Mouse (Mus musculus): ENCODE measurements around the gene Lipo3. TPM values are rescaled to one million over a fixed set of nuclear protein-coding genes. Genes with fewer than 3 reads are reported as not detected.
"Not testable (repeated sequence)": the region's sequence is repeated elsewhere in the genome, so short reads cannot be mapped to it uniquely, and the experiment has no call there.

Gene Lipo3
- polyA plus RNA-seq (2016; fragmentation: Nextera tagmentation; extraction: Ambion mirVana): 10.5 and 11.8 TPM in 2 replicates

- not testable (repeated sequence) for H3K36me3 ChIP-seq (replicated peaks); H3K4me3 ChIP-seq (replicated peaks); H3K9me3 ChIP-seq; H3K27me3 ChIP-seq; H3K27ac ChIP-seq; H3K4me1 ChIP-seq; H3K9ac ChIP-seq
- peak; percentile 95 for ATAC-seq (ENCODE audit: low FRiP score)
- 34% methylated on average over 13 of the region's 41 CpGs for WGBS
- H3K4me2 ChIP-seq: peak within 1 kb of the TSS; percentile 21
These were observed at the start of gene Lipo3 for GRCm38 (mm10) chr19:33761287-33762086. Gene Lipo3 (minus strand): TSS chr19:33761951.

- not testable (repeated sequence) for ATAC-seq (ENCODE audit: low FRiP score); H3K4me3 ChIP-seq (replicated peaks); H3K4me1 ChIP-seq; H3K36me3 ChIP-seq (replicated peaks); H3K27me3 ChIP-seq; H3K9me3 ChIP-seq; H3K27ac ChIP-seq; H3K9ac ChIP-seq; H3K4me2 ChIP-seq
These were observed 25.6 kb upstream of the Lipo3 start, which contains the start of gene Lipo1 for GRCm38 (mm10) chr19:33787359-33787758. Gene Lipo1 (minus strand): TSS chr19:33787459.

- 93% methylated on average over 12 of the region's 12 CpGs for WGBS
- Histone ChIP-seq H3K36me3 (replicated peaks) (no peaks in the 10 kb centered on the region), H3K27ac (no peak overlapping the region), H3K4me2 (no peak overlapping the region), H3K27me3 (no peaks in the 10 kb centered on the region), H3K9me3 (no peaks in the 10 kb centered on the region), H3K4me3 (replicated peaks) (no peak overlapping the region), H3K9ac (no peak overlapping the region), H3K4me1 (no peaks in the 10 kb centered on the region)
- no peak for ATAC-seq (ENCODE audit: low FRiP score)
These were observed 25.0 kb upstream of the Lipo3 start for GRCm38 (mm10) chr19:33786576-33787277.

- not testable (repeated sequence) for H3K27me3 ChIP-seq; H3K9me3 ChIP-seq; ATAC-seq (ENCODE audit: low FRiP score); H3K4me2 ChIP-seq; H3K36me3 ChIP-seq (replicated peaks); H3K27ac ChIP-seq; H3K4me3 ChIP-seq (replicated peaks); H3K4me1 ChIP-seq; H3K9ac ChIP-seq
- 85% methylated on average over 1 of the region's 1 CpGs for WGBS
These were observed 10.5 kb downstream of the Lipo3 start, which contains the start of gene Lipo2 for GRCm38 (mm10) chr19:33751259-33751658. Gene Lipo2 (minus strand): TSS chr19:33751359.

GRCm38 (mm10) chr19:33625152-33625551 is 136.6 kb downstream of the Lipo3 start, which contains the start of gene Gm8978:
Gene Gm8978 (minus strand): TSS chr19:33625252.
- not testable (repeated sequence) for H3K27ac ChIP-seq

GRCm38 (mm10) chr19:33589626-33590302 is 172.0 kb downstream of the Lipo3 start:
- not testable (repeated sequence) for H3K9me3 ChIP-seq; H3K4me1 ChIP-seq; H3K27ac ChIP-seq; H3K36me3 ChIP-seq (replicated peaks); H3K27me3 ChIP-seq
- H3K9ac ChIP-seq: peak overlapping the region; percentile 25; the same call in 1 of the 2 replicates
- peak overlapping the region; percentile 38 for H3K4me3 ChIP-seq (replicated peaks)
- WGBS: 4% methylated on average over 10 of the region's 38 CpGs
- H3K4me2 ChIP-seq: peak overlapping the region; percentile 46
- peak; percentile 99 for ATAC-seq (ENCODE audit: low FRiP score)

More at GRCm38 (mm10) chr19:33625152-33625551, 136.6 kb downstream of the Lipo3 start, which contains the start of gene Gm8978:
- not testable (repeated sequence) for H3K27me3 ChIP-seq; H3K9ac ChIP-seq; ATAC-seq (ENCODE audit: low FRiP score); H3K9me3 ChIP-seq; H3K4me1 ChIP-seq; H3K4me2 ChIP-seq; H3K36me3 ChIP-seq (replicated peaks); H3K4me3 ChIP-seq (replicated peaks)

GRCm38 (mm10) chr19:33568551-33568950 is 193.2 kb downstream of the Lipo3 start:
- WGBS: 84% methylated on average over 5 of the region's 5 CpGs
- ATAC-seq (ENCODE audit: low FRiP score): not testable (repeated sequence)

GRCm38 (mm10) chr19:33517680-33518079 is 244.1 kb downstream of the Lipo3 start, which contains the start of gene Lipo4:
Gene Lipo4 (minus strand): TSS chr19:33517780.
- Histone ChIP-seq H3K4me3 (replicated peaks) (no peak within 1 kb of the TSS), H3K36me3 (replicated peaks) (no peaks in the 10 kb centered on the region), H3K4me1 (no peaks in the 10 kb centered on the region), H3K27ac (no peak within 1 kb of the TSS), H3K9ac (no peak within 1 kb of the TSS), H3K9me3 (no peaks in the 10 kb centered on the region), H3K4me2 (no peak within 1 kb of the TSS), H3K27me3 (no peaks in the 10 kb centered on the region)
- no peak for ATAC-seq (ENCODE audit: low FRiP score)

More at GRCm38 (mm10) chr19:33568551-33568950, 193.2 kb downstream of the Lipo3 start:
- H3K9me3 ChIP-seq; H3K4me1 ChIP-seq; H3K9ac ChIP-seq; H3K27me3 ChIP-seq; H3K36me3 ChIP-seq (replicated peaks); H3K4me2 ChIP-seq; H3K27ac ChIP-seq; H3K4me3 ChIP-seq (replicated peaks): not testable (repeated sequence)

Small RNA genes lying within 50 kb of the gene (microRNA-seq; reads per million reads assigned to microRNA genes)
- not detected for gene Gm27440

Other genes starting within 250 kb of the Lipo3 start
- gene Lipo4, start 244.2 kb downstream of the Lipo3 start, polyA plus RNA-seq (2016; fragmentation: Nextera tagmentation; extraction: Ambion mirVana): not detected in 2 replicates
- gene Gm8978, start 136.7 kb downstream of the Lipo3 start, polyA plus RNA-seq (2016; fragmentation: Nextera tagmentation; extraction: Ambion mirVana): not detected in 2 replicates
- 0.19 and 0.69 TPM in 2 replicates for gene Lipo2, start 10.6 kb downstream of the Lipo3 start, polyA plus RNA-seq (2016; fragmentation: Nextera tagmentation; extraction: Ambion mirVana)
- gene Lipo1, start 25.5 kb upstream of the Lipo3 start, polyA plus RNA-seq (2016; fragmentation: Nextera tagmentation; extraction: Ambion mirVana): not detected in 2 replicates
- not detected in 2 replicates for gene Lipf, start 199.2 kb upstream of the Lipo3 start, polyA plus RNA-seq (2016; fragmentation: Nextera tagmentation; extraction: Ambion mirVana)
- not detected in 2 replicates for gene Lipk, start 246.3 kb upstream of the Lipo3 start, polyA plus RNA-seq (2016; fragmentation: Nextera tagmentation; extraction: Ambion mirVana)